Mouse (Mus musculus) layer of hippocampus, adult 9-11 months (tissue): ENCODE data around the gene Olfr1109.

Experiments used
- DNase-seq: peaks from one replicate; pipeline ENCODE4 v3.0.0; 2022

Olfr1109 gene

DNA sequence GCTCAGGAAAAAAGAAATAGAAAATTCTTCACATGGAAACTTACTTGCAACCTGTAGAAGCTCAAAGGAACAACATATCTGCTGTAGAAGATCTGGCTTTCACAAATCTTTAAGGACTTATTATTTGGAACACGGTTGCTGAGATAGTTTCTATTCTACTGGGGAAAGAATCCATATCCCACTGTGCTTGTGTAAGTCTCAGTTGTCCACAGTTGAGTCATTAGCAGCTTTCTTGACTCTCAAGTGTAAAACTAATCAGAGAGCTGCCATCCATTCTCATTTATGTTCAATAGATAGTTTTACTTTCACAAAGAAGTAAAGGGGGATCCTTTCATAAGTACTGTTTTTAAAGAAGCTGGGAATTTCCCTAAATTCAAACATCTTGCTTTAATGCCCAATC is at the start of gene Olfr1109:
Olfr1109 (minus strand) TSS at position 101 of the 400 bp plus-strand sequence.
- DNase-seq = no peak

DNA sequence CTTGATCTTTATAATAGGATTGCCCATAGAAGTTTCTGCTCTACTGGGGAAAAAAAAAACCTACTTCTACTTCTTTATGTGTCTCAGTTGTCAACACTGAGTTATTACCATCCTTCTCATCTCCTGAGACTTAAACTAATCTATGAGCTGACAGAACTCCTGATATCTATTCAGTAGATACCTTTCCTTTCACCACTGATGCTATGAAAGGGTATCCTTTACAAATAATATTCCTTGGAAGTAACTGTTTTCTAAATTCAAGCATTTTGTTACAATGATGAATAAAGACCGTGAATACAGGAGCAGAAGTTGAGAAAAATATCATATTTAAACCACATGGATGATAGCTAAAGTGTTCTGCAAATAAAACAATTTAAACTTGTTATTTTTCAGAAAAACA is 44.4 kb upstream of the Olfr1109 start, which contains the start of gene Olfr1110:
Olfr1110 (minus strand) TSS at position 101 of the 400 bp plus-strand sequence.
- no peak for DNase-seq

DNA sequence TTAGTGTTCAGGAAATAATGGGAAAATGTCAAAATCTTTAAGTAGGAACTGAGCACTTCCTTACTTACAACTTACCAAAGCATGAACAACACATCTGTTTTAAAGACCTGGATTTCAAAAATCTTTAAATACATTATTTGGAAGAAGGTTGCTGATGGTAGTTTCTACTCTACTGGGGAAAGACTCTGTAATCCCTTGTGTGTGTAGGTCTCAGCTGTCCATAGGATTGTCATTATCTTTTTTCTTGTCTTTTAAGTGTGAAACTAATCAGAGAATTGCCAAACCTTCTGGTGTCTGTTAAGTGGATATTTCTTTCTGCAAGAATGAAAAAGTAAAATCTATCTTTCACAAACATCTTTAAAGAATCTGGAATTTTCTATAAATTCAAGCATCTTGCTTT is 18.7 kb upstream of the Olfr1109 start, which contains the start of gene Olfr259:
Olfr259 (minus strand) TSS at position 101 of the 400 bp plus-strand sequence.
- no peak for DNase-seq

DNA sequence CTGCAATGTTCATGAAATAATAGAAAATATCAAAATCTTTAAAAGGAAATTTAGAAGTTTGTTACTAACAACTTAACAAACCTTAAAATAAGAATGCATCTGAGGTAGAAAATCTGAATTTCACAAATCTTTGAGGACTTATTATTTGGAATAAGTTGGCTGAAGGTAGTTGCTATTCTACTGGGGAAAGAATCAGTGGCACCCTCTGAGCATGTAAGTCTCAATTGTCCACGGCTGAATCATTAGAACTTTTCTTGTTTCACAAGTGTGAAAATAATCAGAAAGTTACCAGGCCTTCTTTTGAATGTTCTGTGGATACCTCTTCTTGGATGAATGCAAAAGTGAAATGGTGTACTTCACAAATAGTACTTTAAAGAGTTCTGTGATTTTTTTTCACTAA is 20.1 kb downstream of the Olfr1109 start, which contains the start of gene Olfr1107:
Olfr1107 (minus strand) TSS at position 101 of the 400 bp plus-strand sequence.
- no peak for DNase-seq

DNA sequence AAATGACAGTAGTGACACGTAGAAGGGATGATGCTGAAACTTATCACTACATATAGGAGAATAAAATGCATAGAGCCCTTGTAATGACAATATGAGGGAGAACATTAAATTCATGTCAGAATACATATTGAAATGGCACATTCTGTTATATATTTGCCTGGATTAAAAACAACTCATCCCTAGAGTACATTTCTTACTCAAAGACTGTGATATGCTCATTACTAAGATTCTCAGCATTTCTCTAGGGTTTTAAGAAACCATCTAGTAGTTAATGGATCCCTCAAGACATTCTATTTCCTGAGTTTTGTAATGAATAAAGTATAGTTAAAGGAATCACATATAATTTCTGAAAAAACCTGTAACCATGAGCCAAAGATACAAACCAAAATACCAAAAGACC is 43.6 kb downstream of the Olfr1109 start, which contains the start of gene Olfr1106:
Olfr1106 (minus strand) TSS at position 101 of the 400 bp plus-strand sequence.
- DNase-seq = no peak
